Mouse (Mus musculus) kidney, adult 18-20 months (tissue): Measurements from ENCODE around the gene Slc40a1.

Experiments
- DNase-seq: peaks from one replicate; pipeline ENCODE4 v3.0.0; 2021

The Slc40a1 gene

GRCm38 (mm10) chr1:45882076-45882475 is 44.2 kb downstream of the Slc40a1 start:
- DNase-seq = no peak

- DNase-seq = no peak
Observed at GRCm38 (mm10) chr1:45881228-45881832, 45.0 kb downstream of the Slc40a1 start.

GRCm38 (mm10) chr1:45877463-45877862 is 48.9 kb downstream of the Slc40a1 start:
- no peak for DNase-seq

- DNase-seq = no peak
Observed at GRCm38 (mm10) chr1:45876450-45877198, 49.7 kb downstream of the Slc40a1 start.

GRCm38 (mm10) chr1:45875640-45876039 is 50.7 kb downstream of the Slc40a1 start:
- DNase-seq = no peak

GRCm38 (mm10) chr1:45873250-45873649 is 53.1 kb downstream of the Slc40a1 start:
- DNase-seq = no peak

GRCm38 (mm10) chr1:45868479-45869137 is 57.7 kb downstream of the Slc40a1 start:
- no peak for DNase-seq

- DNase-seq = no peak
Observed at GRCm38 (mm10) chr1:45868050-45868449, 58.3 kb downstream of the Slc40a1 start.

GRCm38 (mm10) chr1:45866288-45867018 is 59.9 kb downstream of the Slc40a1 start:
- DNase-seq = no peak

GRCm38 (mm10) chr1:45865727-45866126 is 60.6 kb downstream of the Slc40a1 start:
- no peak for DNase-seq

- no peak for DNase-seq
Observed at GRCm38 (mm10) chr1:45865316-45865715, 61.0 kb downstream of the Slc40a1 start.

- no peak for DNase-seq
Observed at GRCm38 (mm10) chr1:45864564-45865014, 61.7 kb downstream of the Slc40a1 start.

GRCm38 (mm10) chr1:45863641-45864040 is 62.7 kb downstream of the Slc40a1 start:
- no peak for DNase-seq

- DNase-seq = no peak
Observed at GRCm38 (mm10) chr1:45861162-45861561, 65.2 kb downstream of the Slc40a1 start.

- no peak for DNase-seq
Observed at GRCm38 (mm10) chr1:45860349-45860748, 66.0 kb downstream of the Slc40a1 start.
